Mouse (Mus musculus) right cerebral cortex, postnatal 25 days (tissue): ENCODE measurements around the gene Actl6b.

ENCODE experiments used
- DNase-seq: peaks from one replicate; pipeline ENCODE4 v3.0.0; 2022

Actl6b gene

DNA sequence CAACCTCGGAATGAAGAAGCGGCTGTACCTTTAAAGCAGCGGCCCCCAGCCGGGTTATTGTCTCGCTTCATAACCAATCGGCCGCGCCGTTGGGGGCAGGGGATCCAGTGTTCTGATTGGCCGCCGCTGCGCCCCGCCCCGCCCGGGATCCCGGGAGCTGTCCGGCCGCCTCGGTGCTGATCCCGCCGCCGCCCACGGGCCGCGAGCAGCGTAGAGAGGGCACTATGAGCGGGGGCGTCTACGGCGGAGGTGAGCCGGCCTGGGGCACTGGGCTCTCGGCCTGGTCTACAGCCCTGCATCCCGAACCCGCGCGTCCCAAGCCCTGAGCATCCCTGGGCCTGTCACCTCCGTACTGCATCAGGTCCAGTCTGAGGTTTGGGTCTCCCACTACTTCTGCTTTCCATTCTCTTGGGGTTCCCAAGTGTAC, at the start of gene Actl6b:
Gene Actl6b, plus strand, starts transcription at position 107 of the 427 bp plus-strand sequence.
- peak; percentile 92 for DNase-seq

DNA sequence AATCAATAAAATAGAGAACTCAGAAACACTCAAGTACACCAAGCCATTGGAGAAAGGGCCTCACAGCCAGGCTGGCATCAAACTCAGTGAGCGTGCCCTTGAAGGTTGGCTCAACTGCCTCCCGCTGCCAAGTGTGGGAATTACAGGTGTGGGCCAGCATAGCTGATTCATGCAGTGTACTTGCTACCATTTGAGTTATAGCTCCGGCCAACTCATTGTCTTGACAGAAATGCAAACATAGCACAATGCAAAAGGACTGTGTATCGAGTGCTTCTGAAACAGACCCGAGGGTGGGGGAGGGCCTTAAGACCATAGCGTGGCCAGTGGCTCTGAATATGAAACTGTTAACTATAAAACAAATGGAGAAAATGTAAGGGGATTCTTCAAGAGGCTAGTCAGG, 49.3 kb upstream of the Actl6b start:
- DNase-seq = no peak

DNA sequence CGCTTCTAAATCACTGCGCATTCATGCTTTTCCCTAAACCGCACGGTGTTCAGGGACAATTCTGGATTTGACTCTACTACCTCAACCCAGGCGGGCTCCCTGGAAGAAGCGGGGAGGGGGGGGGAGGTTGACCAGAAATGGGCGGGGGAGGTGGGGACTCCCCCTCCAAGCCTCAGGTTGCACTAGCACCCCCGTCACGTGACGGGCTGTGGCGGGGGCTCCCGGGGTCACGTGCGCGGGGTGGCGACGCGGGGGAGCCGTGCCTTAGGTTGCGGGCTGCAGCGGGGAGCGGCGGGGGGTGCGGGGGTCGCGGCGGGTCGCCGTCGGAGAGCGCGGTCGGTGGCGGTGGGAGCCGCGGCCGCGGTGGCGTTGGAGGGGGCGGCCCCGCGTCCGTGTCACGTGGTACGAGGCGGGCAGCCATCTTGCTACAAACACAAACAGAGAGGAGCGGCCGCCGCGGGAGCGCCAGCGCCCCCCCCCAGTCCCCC, 43.3 kb upstream of the Actl6b start:
- peak; percentile 86 for DNase-seq

DNA sequence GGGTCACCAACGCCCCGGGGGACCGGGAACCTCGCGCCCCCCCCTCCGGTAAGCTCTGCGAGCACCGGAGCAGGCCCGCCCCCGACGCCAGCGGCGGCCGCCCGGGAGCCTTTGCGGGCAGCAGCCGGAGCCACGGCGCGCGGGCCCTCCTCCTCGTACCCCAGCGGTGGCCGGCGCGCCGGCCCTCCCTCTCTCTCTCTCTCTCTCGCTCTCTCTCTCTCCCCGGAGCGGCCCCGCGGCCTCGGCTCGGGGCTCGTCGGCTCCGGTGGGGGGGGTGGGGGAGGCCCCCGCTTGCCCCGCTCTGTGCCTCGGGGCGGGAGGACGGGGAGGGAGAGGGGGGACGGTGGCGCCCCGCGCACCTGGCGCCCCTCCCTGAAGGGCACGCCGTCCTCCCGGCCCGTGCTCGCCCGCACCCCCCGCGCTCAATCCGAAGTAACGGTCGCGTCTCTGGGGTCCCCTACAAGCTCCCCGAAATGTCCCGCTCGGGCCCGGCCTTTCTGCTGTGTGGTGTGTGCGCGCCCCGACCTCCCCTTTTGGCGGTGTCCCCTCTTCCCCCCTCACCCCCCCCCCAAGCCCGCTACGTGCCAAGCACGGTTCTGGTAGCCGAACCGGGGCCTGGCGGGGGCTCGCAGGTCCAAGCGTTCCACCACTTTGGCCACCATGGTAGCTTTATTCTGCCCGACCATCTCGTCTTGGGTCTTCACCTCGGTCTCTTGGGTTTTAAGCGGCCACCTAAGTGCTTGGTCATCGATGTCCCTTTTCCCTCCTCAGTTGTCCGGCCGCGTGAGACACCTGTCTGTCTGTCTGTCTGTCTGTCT, 42.5 kb upstream of the Actl6b start:
- DNase-seq = peak; percentile 16

DNA sequence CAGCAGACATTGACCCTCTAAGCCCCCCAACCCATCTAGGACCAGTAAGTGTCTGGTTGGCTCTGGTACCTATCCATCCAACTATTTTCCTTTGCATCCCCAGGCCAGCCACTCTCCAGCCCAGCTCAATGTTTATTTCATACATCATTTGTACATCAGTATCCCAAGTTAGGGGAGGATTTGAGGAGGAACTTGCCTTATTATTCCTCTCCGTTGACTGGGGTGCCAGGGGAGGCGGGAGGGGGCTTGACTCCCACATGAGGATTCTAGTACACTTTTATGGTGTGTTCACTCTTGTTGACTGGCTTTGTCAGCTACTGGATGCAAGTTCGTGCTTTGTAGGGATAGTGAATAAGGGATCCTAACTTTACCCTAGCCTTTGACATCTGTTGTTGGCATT, 41.6 kb upstream of the Actl6b start:
- DNase-seq = no peak

DNA sequence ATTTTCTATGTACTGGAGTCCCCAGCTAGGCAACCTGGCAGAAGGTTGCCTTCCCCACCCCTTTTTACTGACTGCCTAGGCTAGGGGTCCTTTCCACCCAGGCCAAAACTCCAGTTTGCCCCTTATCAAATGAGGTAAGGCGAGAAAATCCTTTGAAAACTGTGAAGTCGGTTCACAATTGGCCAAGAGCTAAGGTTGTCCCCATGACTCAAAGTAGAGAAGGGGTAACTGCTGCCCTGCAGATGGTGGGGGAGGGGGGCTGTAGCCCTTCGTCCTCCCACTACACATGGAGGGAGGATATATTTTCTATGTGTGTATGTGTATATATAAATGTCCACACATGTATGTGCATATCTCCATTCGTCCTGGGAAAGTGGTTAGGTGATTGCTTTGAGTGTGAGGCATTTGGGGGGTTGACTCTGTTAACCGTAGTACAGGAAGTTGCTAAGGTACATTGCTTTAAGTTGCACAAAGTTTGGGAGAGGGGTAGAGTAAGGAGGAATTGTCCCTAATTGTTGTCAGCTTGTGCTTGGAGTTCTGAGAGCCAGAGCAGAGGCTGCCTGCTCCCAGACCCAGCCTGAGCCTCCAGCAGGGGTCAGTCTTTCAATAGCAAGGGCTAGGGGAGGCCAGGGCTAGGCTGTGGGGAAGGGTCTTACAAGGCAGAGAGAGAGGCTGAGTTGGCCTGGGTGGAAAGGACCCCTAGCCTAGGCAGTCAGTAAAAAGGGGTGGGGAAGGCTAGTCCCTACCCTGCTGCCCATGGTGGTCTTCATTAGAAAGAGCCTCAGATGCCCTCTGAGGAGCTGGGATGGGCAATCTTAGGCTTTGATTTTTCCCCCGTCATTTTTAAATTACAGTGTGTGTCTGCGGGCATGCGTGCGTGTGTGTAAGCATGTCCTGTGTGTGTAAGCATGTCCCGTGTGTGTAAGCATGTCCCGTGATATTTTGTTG, 40.2 kb upstream of the Actl6b start:
- DNase-seq = no peak

DNA sequence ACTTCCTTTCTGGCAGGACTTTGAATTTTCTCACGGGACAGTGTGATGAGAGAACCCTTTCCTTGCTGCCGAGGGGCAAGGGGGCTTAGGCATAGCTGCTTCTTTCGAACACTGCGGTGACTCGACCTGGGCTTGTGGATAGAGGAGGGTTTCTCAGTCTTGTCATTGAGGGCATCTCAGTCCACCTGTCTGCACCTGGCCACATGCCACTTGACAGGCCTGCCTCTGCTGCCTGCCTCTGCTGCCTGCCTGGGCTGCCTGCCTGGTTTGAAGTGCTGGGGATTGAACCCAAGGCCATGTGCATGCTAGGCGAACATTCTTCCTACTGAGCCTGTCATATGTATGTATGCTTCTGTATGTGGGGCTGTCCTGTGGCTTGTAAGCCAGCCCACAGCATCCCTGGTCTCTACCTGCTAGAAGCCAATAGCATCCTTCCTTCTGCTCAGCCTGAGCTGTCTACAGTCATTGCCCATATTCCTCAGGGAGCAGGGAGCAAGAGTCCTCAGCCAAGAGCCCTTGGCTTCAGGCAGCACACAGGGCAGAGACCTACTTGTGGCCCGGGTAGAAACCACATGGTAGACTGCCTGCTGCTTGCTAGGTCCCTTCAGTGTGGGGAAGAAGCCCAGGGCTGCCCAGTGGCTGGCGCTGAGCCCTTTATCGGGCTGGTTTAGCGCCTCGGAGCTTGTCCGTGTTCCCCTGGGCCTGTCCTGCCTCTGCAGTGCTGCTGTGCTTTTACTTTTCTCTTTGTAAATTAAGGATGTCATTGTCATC, 39.2 kb upstream of the Actl6b start:
- DNase-seq = no peak

DNA sequence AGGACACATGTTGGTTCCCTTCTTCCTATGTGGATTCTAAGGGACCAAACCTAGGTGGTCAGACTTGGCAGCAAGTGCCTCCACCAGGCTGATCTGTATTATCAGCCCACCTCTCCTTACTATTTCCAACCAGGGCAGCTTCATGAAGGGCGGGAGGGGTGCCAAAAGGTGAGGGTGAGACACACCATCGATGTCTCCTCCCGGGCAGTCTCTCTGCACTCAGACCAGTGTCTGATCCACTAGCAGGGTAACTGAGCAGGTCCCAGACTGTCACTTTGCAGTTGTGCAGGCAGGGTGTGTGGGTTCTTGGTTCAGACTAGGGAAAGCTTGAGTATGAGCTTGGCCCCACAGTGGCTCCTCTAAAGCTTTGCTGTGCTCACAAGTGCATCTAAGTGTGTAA, 38.5 kb upstream of the Actl6b start:
- DNase-seq = no peak

DNA sequence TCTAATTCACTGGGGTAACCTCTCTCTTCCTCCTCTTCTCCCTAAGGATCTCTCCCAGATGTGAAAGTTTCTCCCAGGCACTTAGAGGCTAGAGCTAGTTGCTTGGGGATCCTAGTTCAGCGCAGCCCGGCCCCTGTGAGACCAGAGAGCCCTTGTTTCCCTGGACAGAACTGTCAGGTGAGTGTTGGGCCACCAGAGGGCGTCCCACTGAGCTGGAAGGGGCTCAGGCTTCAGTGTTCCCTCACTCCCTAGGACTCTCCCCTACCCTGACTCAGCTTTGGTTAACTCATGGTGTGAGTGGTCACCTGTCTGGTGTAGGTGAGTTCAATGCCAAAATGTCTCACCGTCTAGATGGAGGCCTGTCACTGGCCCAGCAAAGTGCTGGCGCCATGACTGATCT, 34.9 kb upstream of the Actl6b start, which contains the start of gene Gigyf1:
Gene Gigyf1, plus strand, starts transcription at position 113 of the 400 bp plus-strand sequence.
- DNase-seq = no peak

DNA sequence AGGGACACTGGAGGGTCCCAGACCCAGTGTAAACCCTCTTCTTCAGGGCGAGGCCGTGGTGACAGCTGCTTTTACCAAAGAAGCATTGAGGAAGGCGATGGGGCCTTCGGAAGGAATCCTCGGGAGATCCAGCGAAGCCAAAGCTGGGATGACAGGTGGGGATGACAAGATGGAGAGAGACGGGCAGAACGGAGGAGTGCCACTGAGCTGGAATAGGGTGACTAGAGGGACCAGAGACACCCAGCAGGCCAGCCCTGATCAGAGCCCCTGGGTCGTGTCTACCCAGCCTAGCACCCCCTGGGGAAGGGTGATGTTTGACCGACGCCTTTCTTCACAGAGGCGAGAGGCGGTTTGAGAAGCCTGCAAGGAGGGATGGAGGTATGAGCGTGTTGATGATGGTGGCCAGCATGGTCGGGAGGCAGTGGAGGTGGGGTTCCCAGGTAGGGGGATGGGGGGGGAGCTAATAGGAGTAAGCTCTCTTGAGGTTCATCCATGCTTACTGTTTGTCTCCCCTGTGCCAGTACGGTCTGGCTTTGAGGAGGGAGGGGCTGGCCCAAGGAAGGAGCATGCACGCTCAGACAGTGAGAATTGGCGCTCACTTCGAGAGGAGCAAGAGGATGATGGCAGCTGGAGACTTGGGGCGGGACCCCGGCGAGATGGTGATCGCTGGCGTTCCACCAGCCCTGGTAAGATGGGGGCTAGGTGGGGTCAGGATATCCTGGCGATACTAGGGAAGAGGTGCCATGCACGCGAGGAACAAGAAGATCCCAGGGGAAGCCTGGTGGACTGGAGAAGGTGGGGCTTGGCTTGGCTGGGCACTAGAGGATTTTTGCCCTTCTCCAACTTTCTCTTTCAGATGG, 33.4 kb upstream of the Actl6b start:
- DNase-seq = no peak

DNA sequence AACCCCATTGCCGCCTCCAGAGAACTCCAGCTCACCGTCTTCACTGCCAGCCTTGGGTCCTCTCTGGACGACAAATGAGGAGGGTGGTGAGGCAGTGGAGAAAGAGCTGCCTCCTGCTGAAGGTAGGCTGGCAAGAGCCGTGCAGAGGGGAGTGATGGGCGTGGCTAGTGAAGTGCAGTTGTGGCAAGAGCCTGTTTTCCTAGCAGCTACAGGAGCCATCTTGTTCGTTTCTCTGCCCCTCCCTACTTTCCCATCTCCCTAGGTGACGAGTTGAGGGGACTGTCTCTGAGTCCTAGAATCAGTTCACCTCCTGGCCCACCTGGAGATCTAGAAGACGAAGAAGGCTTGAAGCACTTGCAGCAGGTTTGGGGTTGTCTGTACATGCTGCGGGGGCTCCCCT, 31.5 kb upstream of the Actl6b start:
- DNase-seq = no peak

DNA sequence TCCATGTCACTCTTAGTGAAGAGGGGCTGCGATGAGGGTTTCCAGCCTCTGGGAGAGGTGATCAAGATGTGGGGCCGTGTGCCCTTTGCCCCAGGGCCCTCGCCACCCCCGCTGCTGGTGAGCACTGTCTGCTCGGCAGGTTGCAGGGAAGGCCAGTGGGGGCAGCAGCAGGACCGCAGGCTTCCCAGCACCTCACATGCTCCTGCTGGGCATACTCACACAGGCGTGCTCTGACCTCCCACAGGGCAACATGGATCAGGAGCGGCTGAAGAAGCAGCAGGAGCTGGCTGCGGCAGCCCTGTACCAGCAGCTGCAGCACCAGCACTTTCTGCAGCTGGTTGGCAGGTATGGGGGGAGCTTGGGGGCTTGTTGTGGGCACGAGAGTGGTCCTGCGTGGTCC, 30.6 kb upstream of the Actl6b start:
- DNase-seq = no peak

DNA sequence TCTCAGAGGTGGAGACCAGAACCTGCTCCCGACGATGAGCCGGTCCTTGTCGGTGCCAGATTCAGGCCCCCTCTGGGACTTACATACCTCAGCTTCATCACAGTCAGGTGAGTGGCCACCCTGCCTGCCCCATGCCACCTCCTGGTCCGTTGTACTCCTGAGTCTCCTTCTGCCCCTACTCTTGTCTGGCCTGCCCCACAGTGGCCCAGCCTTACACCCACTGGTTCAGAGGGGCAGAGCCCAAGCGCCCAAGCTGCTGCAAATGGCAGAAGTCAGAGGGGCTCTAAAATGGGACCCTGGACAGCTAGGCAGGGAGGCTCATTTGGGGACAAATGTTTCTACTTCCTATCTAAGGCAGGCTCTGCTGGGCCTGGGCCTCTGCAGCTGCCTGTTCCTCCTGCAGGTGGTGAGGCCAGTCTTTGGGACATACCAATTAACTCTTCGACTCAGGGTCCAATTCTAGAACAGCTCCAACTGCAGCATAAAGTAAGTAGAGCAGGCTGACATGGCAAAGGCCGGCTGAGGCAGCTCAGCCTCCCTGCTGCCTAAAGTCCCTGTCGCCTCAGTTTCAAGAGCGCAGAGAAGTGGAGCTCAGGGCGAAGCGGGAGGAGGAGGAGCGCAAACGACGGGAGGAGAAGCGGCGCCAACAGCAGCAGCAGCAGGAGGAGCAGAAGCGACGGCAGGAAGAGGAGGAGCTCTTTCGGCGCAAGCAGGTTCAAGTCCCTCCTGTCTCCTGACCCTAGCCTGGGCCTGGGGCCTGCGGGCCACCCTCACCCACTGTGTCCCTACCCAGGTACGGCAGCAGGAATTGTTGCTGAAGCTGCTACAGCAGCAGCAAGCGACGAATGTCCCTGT, 29.7 kb upstream of the Actl6b start:
- DNase-seq = no peak

DNA sequence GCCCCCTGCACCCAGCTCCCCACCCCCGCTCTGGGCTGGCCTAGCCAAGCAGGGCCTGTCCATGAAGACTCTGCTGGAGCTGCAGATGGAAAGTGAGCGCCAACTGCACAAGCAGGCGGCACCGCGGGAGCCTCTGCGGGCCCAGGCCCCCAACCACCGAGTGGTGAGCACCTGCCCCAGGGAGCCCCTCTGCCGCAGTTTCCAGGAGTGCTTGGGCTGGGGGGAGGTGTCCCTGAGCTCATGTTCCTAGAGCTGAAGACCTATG, 29.1 kb upstream of the Actl6b start:
- DNase-seq = no peak

DNA sequence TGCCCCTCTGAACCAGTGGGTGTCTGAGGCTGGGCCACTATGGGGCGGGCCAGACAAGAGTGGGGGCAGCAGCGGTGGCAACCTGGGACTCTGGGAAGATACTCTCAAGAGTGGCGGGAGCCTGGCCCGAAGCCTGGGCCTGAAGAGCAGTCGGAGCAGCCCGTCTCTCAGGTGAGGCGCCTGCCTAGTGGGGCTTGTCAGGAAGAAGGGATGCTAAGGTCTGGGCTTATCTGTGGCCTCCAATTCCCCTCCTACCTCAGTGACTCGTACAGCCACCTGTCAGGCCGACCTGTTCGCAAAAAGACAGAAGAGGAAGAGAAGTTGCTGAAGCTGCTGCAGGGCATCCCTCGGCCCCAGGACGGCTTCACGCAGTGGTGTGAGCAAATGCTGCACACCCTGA, 28.6 kb upstream of the Actl6b start:
- no peak for DNase-seq

DNA sequence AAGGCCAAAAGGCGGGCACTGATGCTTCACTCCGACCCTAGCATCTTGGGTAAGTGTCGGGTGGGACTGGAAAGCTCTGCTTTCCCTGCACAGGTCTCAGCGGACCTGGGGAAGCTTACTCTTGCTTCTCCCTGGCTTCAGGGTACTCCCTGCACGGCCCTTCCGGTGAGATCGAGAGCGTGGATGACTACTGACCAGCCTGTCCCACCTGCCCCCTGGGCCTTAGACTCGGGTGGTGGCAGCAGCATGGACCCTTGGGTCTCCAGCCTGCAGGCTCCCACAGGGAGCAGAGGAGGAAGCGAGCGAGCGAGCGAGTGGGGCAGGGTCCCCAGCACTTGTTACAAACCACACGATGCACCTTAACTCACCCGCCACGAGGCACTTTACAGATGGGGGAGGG, 27.8 kb upstream of the Actl6b start:
- DNase-seq = no peak

DNA sequence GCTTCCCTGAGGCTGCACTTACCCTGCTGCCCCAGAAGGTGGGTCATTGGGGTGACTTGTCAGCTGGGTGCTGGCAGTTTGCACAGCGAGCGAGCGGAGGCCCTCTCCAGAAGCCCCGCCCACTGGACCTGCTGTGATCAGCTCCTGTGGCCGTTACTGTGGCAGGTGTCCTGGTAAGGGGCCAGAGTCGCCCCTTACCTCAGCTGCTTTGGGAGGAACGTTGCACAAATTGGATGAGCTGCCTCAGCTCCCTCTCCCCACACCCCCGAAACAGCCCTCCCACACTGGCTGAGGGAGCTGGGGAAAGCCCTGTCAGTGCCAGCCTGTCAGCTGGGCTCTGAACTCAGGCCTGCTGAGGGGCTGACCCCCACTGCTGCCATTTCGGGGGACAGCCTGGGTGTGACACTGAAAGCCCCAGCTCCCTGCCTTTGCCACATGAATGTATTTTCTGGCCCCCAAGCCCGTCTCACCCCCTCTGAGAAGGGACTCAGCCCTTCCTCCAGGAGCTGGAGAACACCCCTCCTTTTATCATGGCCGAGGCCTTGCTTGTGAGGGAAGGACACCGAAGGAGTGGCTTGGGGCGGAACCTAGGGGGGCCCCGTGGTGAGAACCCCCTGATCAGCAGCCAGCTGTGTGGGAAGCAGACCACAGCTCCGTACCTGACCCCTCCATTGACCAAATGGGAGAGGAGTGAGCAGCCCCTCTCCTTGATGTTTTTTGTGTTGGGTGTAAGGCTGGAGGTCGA, 27.0 kb upstream of the Actl6b start:
- peak; percentile 60 for DNase-seq

DNA sequence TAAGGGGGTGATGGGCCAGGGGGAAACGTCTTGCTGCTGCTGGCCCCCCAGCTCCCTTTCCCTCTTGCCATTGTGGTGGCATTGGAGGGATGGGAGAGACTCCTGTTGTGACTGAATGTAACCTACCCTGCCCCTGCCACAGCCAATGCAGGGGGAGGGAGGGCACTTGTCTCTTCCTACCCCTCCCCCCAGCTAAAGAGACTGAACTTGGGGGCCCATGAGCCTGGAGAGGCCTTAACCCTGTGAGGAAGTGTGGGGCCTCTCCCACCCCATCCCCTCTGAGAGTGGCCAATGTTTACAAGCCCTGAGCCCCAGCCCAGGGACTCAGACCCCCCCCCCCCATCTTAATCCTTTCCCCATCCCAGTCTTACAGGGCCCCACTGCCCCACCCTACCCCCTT, 25.9 kb upstream of the Actl6b start:
- DNase-seq = no peak

DNA sequence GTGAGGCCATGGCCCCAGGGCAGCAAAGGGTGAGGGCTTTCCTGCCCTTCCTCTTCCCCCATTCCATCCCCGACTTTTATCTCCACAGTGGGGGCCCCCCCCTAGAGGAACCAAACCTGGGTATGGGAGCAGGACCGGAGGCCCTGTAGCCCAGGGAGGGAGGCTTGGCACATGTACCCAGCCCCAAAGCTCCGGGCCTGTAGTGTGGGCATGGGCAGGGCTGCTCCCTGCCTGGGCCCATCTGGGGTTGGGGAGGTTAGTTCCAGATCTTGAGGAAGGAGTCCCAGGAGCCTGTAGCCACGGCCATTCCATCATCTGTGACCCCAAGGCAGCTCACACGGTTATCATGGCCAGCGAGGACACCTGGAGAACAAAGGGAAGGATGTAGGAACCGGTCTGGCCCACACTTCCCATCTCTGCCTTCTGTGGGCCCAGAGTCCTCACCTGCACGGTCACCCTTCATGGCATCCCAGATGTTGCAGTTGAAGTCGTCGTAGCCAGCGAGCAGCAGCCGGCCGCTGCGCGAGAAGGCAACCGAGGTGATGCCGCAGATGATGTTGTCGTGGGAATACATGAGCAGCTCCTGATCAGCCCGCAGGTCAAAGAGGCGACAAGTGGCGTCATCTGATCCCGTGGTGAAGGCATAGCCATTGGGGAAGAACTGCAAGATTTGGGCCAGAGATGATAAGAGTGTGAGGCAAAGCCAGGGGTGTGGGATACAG, 24.9 kb upstream of the Actl6b start:
- DNase-seq = no peak
